Mouse (Mus musculus) kidney, postnatal 10 days (tissue): ENCODE results near the gene Gdpd5.
A peak's percentile ranks its signal among the peaks of the same experiment; 100 is the strongest.
"Not testable (repeated sequence)": the region's sequence is repeated elsewhere in the genome, so short reads cannot be mapped to it uniquely, and the experiment has no call there.

ENCODE experiments used
- DNase-seq: peaks from one replicate; pipeline ENCODE4 v3.0.0; 2021; ENCODE audit warnings: mixed read lengths

The Gdpd5 gene

GRCm38 (mm10) chr7:99374325-99374724 lies 6.9 kb upstream of the Gdpd5 start:
- not testable (repeated sequence) for DNase-seq

GRCm38 (mm10) chr7:99375455-99375854 lies 5.8 kb upstream of the Gdpd5 start:
- DNase-seq: peak; percentile 89

GRCm38 (mm10) chr7:99378870-99379269 lies 2.3 kb upstream of the Gdpd5 start:
- no peak for DNase-seq

- DNase-seq: peak; percentile 63
Measured at GRCm38 (mm10) chr7:99380491-99381213, 562 bp upstream of the Gdpd5 start.

GRCm38 (mm10) chr7:99382088-99383000 lies 1.1 kb downstream of the Gdpd5 start:
- peak; percentile 55 for DNase-seq

- no peak for DNase-seq
Measured at GRCm38 (mm10) chr7:99383246-99383645, 2.0 kb downstream of the Gdpd5 start.

GRCm38 (mm10) chr7:99384101-99384611 lies 2.9 kb downstream of the Gdpd5 start:
- DNase-seq: peak; percentile 70

GRCm38 (mm10) chr7:99386030-99386429 lies 4.8 kb downstream of the Gdpd5 start:
- peak; percentile 35 for DNase-seq

- no peak for DNase-seq
Measured at GRCm38 (mm10) chr7:99386811-99387210, 5.6 kb downstream of the Gdpd5 start.

GRCm38 (mm10) chr7:99387356-99387755 lies 6.1 kb downstream of the Gdpd5 start:
- DNase-seq: no peak

GRCm38 (mm10) chr7:99390559-99390958 lies 9.3 kb downstream of the Gdpd5 start:
- DNase-seq: no peak

- no peak for DNase-seq
Measured at GRCm38 (mm10) chr7:99392696-99393095, 11.5 kb downstream of the Gdpd5 start.

GRCm38 (mm10) chr7:99393711-99394325 lies 12.6 kb downstream of the Gdpd5 start:
- no peak for DNase-seq

- DNase-seq: no peak
Measured at GRCm38 (mm10) chr7:99395385-99395784, 14.2 kb downstream of the Gdpd5 start.

GRCm38 (mm10) chr7:99395908-99396616 lies 14.8 kb downstream of the Gdpd5 start:
- no peak for DNase-seq

GRCm38 (mm10) chr7:99396994-99397659 lies 15.9 kb downstream of the Gdpd5 start:
- DNase-seq: no peak

- no peak for DNase-seq
Measured at GRCm38 (mm10) chr7:99401373-99401772, 20.2 kb downstream of the Gdpd5 start.

- no peak for DNase-seq
Measured at GRCm38 (mm10) chr7:99402477-99402876, 21.3 kb downstream of the Gdpd5 start.

GRCm38 (mm10) chr7:99403254-99403653 lies 22.0 kb downstream of the Gdpd5 start:
- DNase-seq: no peak

- DNase-seq: no peak
Measured at GRCm38 (mm10) chr7:99404031-99404735, 23.0 kb downstream of the Gdpd5 start.
